Mouse (Mus musculus): ENCODE data around the gene Nfkbib. TPM values are rescaled to one million over a fixed set of nuclear protein-coding genes. Genes with fewer than 3 reads are reported as not detected.

Gene Nfkbib
- 13.8 and 15.0 TPM in 2 replicates for polyA plus RNA-seq (2011; ENCODE audit: insufficient read length, low read depth, missing spikeins)

GRCm38 (mm10) chr7:28767462-28767965 lies at the start of gene Nfkbib:
Gene Nfkbib, minus strand, starts transcription at chr7:28767512.
- peaks cover 10% of the 10 kb centered on the region; the same call in 1 of the 2 replicates for H3K4me1 ChIP-seq (ENCODE audit: control insufficient read depth, insufficient read depth, low read length)
- H3K27ac ChIP-seq (ENCODE audit: insufficient read depth, low read length), result no peak within 1 kb of the TSS
- TF ChIP-seq POLR2A (IDR thresholded peaks at IDR 0.05; ENCODE audit: low read depth, low read length), result no peak
- TF ChIP-seq CTCF (IDR thresholded peaks at IDR 0.05; ENCODE audit: borderline replicate concordance, insufficient read depth, low read length), result no peak
- peak within 1 kb of the TSS; percentile 94 for H3K4me3 ChIP-seq (ENCODE audit: insufficient read depth, low read length)

- H3K4me3 ChIP-seq (ENCODE audit: insufficient read depth, low read length), result no peak overlapping the region
- H3K27ac ChIP-seq (ENCODE audit: insufficient read depth, low read length), result no peak overlapping the region
- H3K4me1 ChIP-seq (ENCODE audit: control insufficient read depth, insufficient read depth, low read length), result peaks cover 20% of the 10 kb centered on the region
- TF ChIP-seq CTCF (IDR thresholded peaks at IDR 0.05; ENCODE audit: borderline replicate concordance, insufficient read depth, low read length) (no peak), POLR2A (IDR thresholded peaks at IDR 0.05; ENCODE audit: low read depth, low read length) (no peak)
Measured at GRCm38 (mm10) chr7:28816920-28817319, 49.6 kb upstream of the Nfkbib start.

GRCm38 (mm10) chr7:28816201-28816600 lies 48.9 kb upstream of the Nfkbib start:
- Histone ChIP-seq H3K4me1 (ENCODE audit: control insufficient read depth, insufficient read depth, low read length) (peaks cover 20% of the 10 kb centered on the region), H3K27ac (ENCODE audit: insufficient read depth, low read length) (no peak overlapping the region)

GRCm38 (mm10) chr7:28815230-28815629 lies 47.9 kb upstream of the Nfkbib start:
- Histone ChIP-seq H3K4me3 (ENCODE audit: insufficient read depth, low read length) (no peak overlapping the region), H3K27ac (ENCODE audit: insufficient read depth, low read length) (no peak overlapping the region), H3K4me1 (ENCODE audit: control insufficient read depth, insufficient read depth, low read length) (peaks cover 12% of the 10 kb centered on the region)
- TF ChIP-seq CTCF (IDR thresholded peaks at IDR 0.05; ENCODE audit: borderline replicate concordance, insufficient read depth, low read length) (no peak), POLR2A (IDR thresholded peaks at IDR 0.05; ENCODE audit: low read depth, low read length) (no peak)

More at GRCm38 (mm10) chr7:28816201-28816600, 48.9 kb upstream of the Nfkbib start:
- H3K4me3 ChIP-seq (ENCODE audit: insufficient read depth, low read length), result no peak overlapping the region
- TF ChIP-seq CTCF (IDR thresholded peaks at IDR 0.05; ENCODE audit: borderline replicate concordance, insufficient read depth, low read length), result no peak
- no peak for TF ChIP-seq POLR2A (IDR thresholded peaks at IDR 0.05; ENCODE audit: low read depth, low read length)

GRCm38 (mm10) chr7:28814306-28815034 lies 47.2 kb upstream of the Nfkbib start:
- Histone ChIP-seq H3K27ac (ENCODE audit: insufficient read depth, low read length) (no peak overlapping the region), H3K4me1 (ENCODE audit: control insufficient read depth, insufficient read depth, low read length) (peaks cover 7% of the 10 kb centered on the region), H3K4me3 (ENCODE audit: insufficient read depth, low read length) (no peak overlapping the region)
- TF ChIP-seq POLR2A (IDR thresholded peaks at IDR 0.05; ENCODE audit: low read depth, low read length) (no peak), CTCF (IDR thresholded peaks at IDR 0.05; ENCODE audit: borderline replicate concordance, insufficient read depth, low read length) (no peak)

GRCm38 (mm10) chr7:28812949-28813348 lies 45.6 kb upstream of the Nfkbib start:
- no peak; the same call in 1 of the 2 replicates for TF ChIP-seq POLR2A (IDR thresholded peaks at IDR 0.05; ENCODE audit: low read depth, low read length)
- no peak for TF ChIP-seq CTCF (IDR thresholded peaks at IDR 0.05; ENCODE audit: borderline replicate concordance, insufficient read depth, low read length)
- H3K4me3 ChIP-seq (ENCODE audit: insufficient read depth, low read length), result peak overlapping the region; percentile 84

GRCm38 (mm10) chr7:28812436-28812835 lies 45.1 kb upstream of the Nfkbib start:
- H3K4me3 ChIP-seq (ENCODE audit: insufficient read depth, low read length), result peak overlapping the region; percentile 84
- TF ChIP-seq POLR2A (IDR thresholded peaks at IDR 0.05; ENCODE audit: low read depth, low read length) (peak; percentile 6; the same call in 1 of the 2 replicates), CTCF (IDR thresholded peaks at IDR 0.05; ENCODE audit: borderline replicate concordance, insufficient read depth, low read length) (no peak)
- H3K27ac ChIP-seq (ENCODE audit: insufficient read depth, low read length), result peak overlapping the region; percentile 62; the same call in 1 of the 2 replicates
- peaks cover 9% of the 10 kb centered on the region for H3K4me1 ChIP-seq (ENCODE audit: control insufficient read depth, insufficient read depth, low read length)

More at GRCm38 (mm10) chr7:28812949-28813348, 45.6 kb upstream of the Nfkbib start:
- H3K27ac ChIP-seq (ENCODE audit: insufficient read depth, low read length), result peak overlapping the region; percentile 62; the same call in 1 of the 2 replicates
- H3K4me1 ChIP-seq (ENCODE audit: control insufficient read depth, insufficient read depth, low read length), result peaks cover 5% of the 10 kb centered on the region; the same call in 1 of the 2 replicates

- H3K4me1 ChIP-seq (ENCODE audit: control insufficient read depth, insufficient read depth, low read length), result peaks cover 7% of the 10 kb centered on the region
- peak overlapping the region; percentile 84 for H3K4me3 ChIP-seq (ENCODE audit: insufficient read depth, low read length)
- TF ChIP-seq POLR2A (IDR thresholded peaks at IDR 0.05; ENCODE audit: low read depth, low read length), result 0 out of 2 replicates have a peak, but pooled peaks have one; percentile 32
- no peak for TF ChIP-seq CTCF (IDR thresholded peaks at IDR 0.05; ENCODE audit: borderline replicate concordance, insufficient read depth, low read length)
- H3K27ac ChIP-seq (ENCODE audit: insufficient read depth, low read length), result peak overlapping the region; percentile 62
Measured at GRCm38 (mm10) chr7:28811640-28812275, 44.4 kb upstream of the Nfkbib start.

- TF ChIP-seq POLR2A (IDR thresholded peaks at IDR 0.05; ENCODE audit: low read depth, low read length) (peak; percentile 39; the same call in 1 of the 2 replicates), CTCF (IDR thresholded peaks at IDR 0.05; ENCODE audit: borderline replicate concordance, insufficient read depth, low read length) (no peak)
- Histone ChIP-seq H3K4me1 (ENCODE audit: control insufficient read depth, insufficient read depth, low read length) (peaks cover 7% of the 10 kb centered on the region), H3K4me3 (ENCODE audit: insufficient read depth, low read length) (peak overlapping the region; percentile 84), H3K27ac (ENCODE audit: insufficient read depth, low read length) (peak overlapping the region; percentile 94)
Measured at GRCm38 (mm10) chr7:28811228-28811627, 43.9 kb upstream of the Nfkbib start.

Data from embryonic fibroblast, embryonic 13.5 days (primary cell).